Mouse (Mus musculus) myocyte (in vitro differentiated cells): ENCODE measurements around the gene Nlrc3. TPM values are rescaled to one million over a fixed set of nuclear protein-coding genes. Genes with fewer than 3 reads are reported as not detected.

ENCODE experiments used
- H3K27me3 ChIP-seq: one replicate; pipeline ENCODE4 v1.6.1; 2011; ENCODE audit not compliant: control insufficient read depth, insufficient read depth, insufficient read length
- H3K36me3 ChIP-seq: one replicate; pipeline ENCODE4 v1.6.1; 2011; ENCODE audit not compliant: control insufficient read depth, insufficient read depth
- H3K4me2 ChIP-seq: one replicate; pipeline ENCODE4 v1.6.1; 2011; ENCODE audit warnings: low read depth, control low read depth
- H3K4me3 ChIP-seq: one replicate; pipeline ENCODE4 v1.5.1; 2011; ENCODE audit warnings: mild to moderate bottlenecking, control low read depth, moderate library complexity
- H3K79me2 ChIP-seq: one replicate; pipeline ENCODE4 v1.6.1; 2011; ENCODE audit not compliant: control insufficient read depth, insufficient read depth
- H3ac ChIP-seq: one replicate; pipeline ENCODE4 v1.6.1; 2011; ENCODE audit not compliant: control insufficient read depth, insufficient read length
- CEBPB ChIP-seq: IDR thresholded peaks from 2 replicates; pipeline ENCODE4 v1.6.1; 2011; ENCODE audit warnings: mild to moderate bottlenecking, moderate library complexity; ENCODE audit not compliant: poor library complexity, insufficient read depth, severe bottlenecking
- E2F4 ChIP-seq: IDR thresholded peaks from one replicate; pipeline ENCODE4 v1.6.1; 2011; ENCODE audit warnings: mild to moderate bottlenecking, control low read depth, moderate library complexity; ENCODE audit not compliant: insufficient read depth
- MAX ChIP-seq: IDR thresholded peaks from one replicate; pipeline ENCODE4 v1.6.1; 2011; ENCODE audit warnings: low read depth, mild to moderate bottlenecking, control low read depth
- MYOG ChIP-seq, 3 experiments: IDR thresholded peaks; one replicate each; pipeline ENCODE4 v1.6.1; 2011; ENCODE audit warnings: control low read depth in 2 of 3, low read depth in 2 of 3, mild to moderate bottlenecking in 2 of 3; ENCODE audit not compliant: insufficient read length in 2 of 3, control insufficient read depth in 1 of 3, insufficient read depth in 1 of 3
- POLR2A ChIP-seq: IDR thresholded peaks from one replicate; pipeline ENCODE4 v1.6.1; 2011; ENCODE audit warnings: low read depth, mild to moderate bottlenecking, control low read depth, moderate library complexity; ENCODE audit not compliant: insufficient read length
- POLR2AphosphoS2 ChIP-seq: IDR thresholded peaks from one replicate; pipeline ENCODE4 v1.6.1; 2011; ENCODE audit warnings: low read depth, control low read depth; ENCODE audit not compliant: insufficient read length
- REST ChIP-seq: IDR thresholded peaks from one replicate; pipeline ENCODE4 v1.6.1; 2011; ENCODE audit warnings: mild to moderate bottlenecking, control low read depth, moderate library complexity; ENCODE audit not compliant: insufficient read depth, insufficient read length
- SRF ChIP-seq: IDR thresholded peaks from one replicate; pipeline ENCODE4 v1.6.1; 2011; ENCODE audit warnings: low read depth; ENCODE audit not compliant: control insufficient read depth, insufficient read length
- TCF12 ChIP-seq: IDR thresholded peaks from one replicate; pipeline ENCODE4 v1.6.1; 2011; ENCODE audit warnings: mild to moderate bottlenecking, control low read depth; ENCODE audit not compliant: poor library complexity, insufficient read depth, severe bottlenecking
- TCF3 ChIP-seq: IDR thresholded peaks from one replicate; pipeline ENCODE4 v1.6.1; 2011; ENCODE audit warnings: low read depth, control low read depth; ENCODE audit not compliant: insufficient read length
- USF1 ChIP-seq: IDR thresholded peaks from one replicate; pipeline ENCODE4 v1.6.1; 2011; ENCODE audit warnings: low read depth, mild to moderate bottlenecking, control low read depth, moderate library complexity
- polyA plus RNA-seq: library from polyadenylated mRNA; unstranded; fragments of >200 nt; fragmentation: generic; extraction: Trizol; gene quantifications from one replicate; pipeline ENCODE4 v1.2.1, GENCODE M21; 2012; ENCODE audit warnings: missing spikeins

Gene Nlrc3
- polyA plus RNA-seq, 1 experiment = 1.3 TPM

GRCm38 (mm10) chr16:3896553-3896952, 79.9 kb downstream of the Nlrc3 start:
- Histone ChIP-seq H3K4me2 (no peak overlapping the region), H3K27me3 (no peaks in the 10 kb centered on the region), H3ac (no peak overlapping the region), H3K36me3 (peaks cover 33% of the 10 kb centered on the region), H3K79me2 (peaks cover 11% of the 10 kb centered on the region), H3K4me3 (no peak overlapping the region)
- TF ChIP-seq TCF3 = no peak
- TF ChIP-seq TCF12 = no peak
- TF ChIP-seq CEBPB = no peak

GRCm38 (mm10) chr16:3896046-3896445, 80.4 kb downstream of the Nlrc3 start:
- H3K4me3 ChIP-seq = no peak overlapping the region
- H3K27me3 ChIP-seq = no peaks in the 10 kb centered on the region
- H3ac ChIP-seq = no peak overlapping the region
- no peak overlapping the region for H3K4me2 ChIP-seq
- TF ChIP-seq MAX = no peak
- TF ChIP-seq TCF12 = no peak
- TF ChIP-seq CEBPB = no peak
- TF ChIP-seq TCF3 = no peak
- no peak for TF ChIP-seq USF1
- no peak for TF ChIP-seq SRF
- peaks cover 35% of the 10 kb centered on the region for H3K36me3 ChIP-seq
- peaks cover 12% of the 10 kb centered on the region for H3K79me2 ChIP-seq

GRCm38 (mm10) chr16:3895173-3895792, 81.1 kb downstream of the Nlrc3 start:
- Histone ChIP-seq H3K27me3 (no peaks in the 10 kb centered on the region), H3ac (no peak overlapping the region), H3K79me2 (peaks cover 15% of the 10 kb centered on the region), H3K36me3 (peaks cover 27% of the 10 kb centered on the region), H3K4me3 (no peak overlapping the region), H3K4me2 (no peak overlapping the region)
- no peak for TF ChIP-seq POLR2A
- TF ChIP-seq MYOG (IDR thresholded peaks at IDR 0.05; ENCODE audit: control insufficient read depth in 1 of 3, insufficient read depth in 1 of 3, insufficient read length in 2 of 3, low read depth in 2 of 3) = no peak
- TF ChIP-seq MAX = no peak
- no peak for TF ChIP-seq POLR2AphosphoS2
- no peak for TF ChIP-seq REST
- no peak for TF ChIP-seq E2F4
- TF ChIP-seq SRF = no peak
- no peak for TF ChIP-seq TCF3

Other genes with a start within 250 kb of the Nlrc3 start
- 0.01 TPM for gene Zfp263, start 232.5 kb downstream of the Nlrc3 start, polyA plus RNA-seq
- gene Olfr15, start 145.8 kb downstream of the Nlrc3 start, polyA plus RNA-seq = not detected
- gene Zfp174, start 129.4 kb downstream of the Nlrc3 start, polyA plus RNA-seq = 0.70 TPM
- 31.2 TPM for gene Naa60, start 104.3 kb downstream of the Nlrc3 start, polyA plus RNA-seq
- gene Zfp597, start 92.1 kb downstream of the Nlrc3 start, polyA plus RNA-seq = 1.7 TPM
- gene Gm20695, start 92.0 kb downstream of the Nlrc3 start, polyA plus RNA-seq = 0.18 TPM
- 3.5 TPM for gene 1700037C18Rik, start 67.9 kb downstream of the Nlrc3 start, polyA plus RNA-seq
- 10.1 TPM for gene Cluap1, start 67.8 kb downstream of the Nlrc3 start, polyA plus RNA-seq
- gene Slx4, start 27.1 kb upstream of the Nlrc3 start, polyA plus RNA-seq = 11.9 TPM
- 0.89 TPM for gene Dnase1, start 60.3 kb upstream of the Nlrc3 start, polyA plus RNA-seq
- gene Trap1, start 101.2 kb upstream of the Nlrc3 start, polyA plus RNA-seq = 103 TPM
- gene Crebbp, start 237.4 kb upstream of the Nlrc3 start, polyA plus RNA-seq = 7.1 TPM